Mouse (Mus musculus): ENCODE measurements around the gene Polr2i.
"Not testable (repeated sequence)": the region's sequence is repeated elsewhere in the genome, so short reads cannot be mapped to it uniquely, and the experiment has no call there.

The Polr2i gene

GRCm38 (mm10) chr7:30204380-30204779, 27.4 kb upstream of the Polr2i start:
- DNase-seq (ENCODE audit: low spot score) = no peak

- peak; percentile 82 for DNase-seq (ENCODE audit: low spot score)
Observed at GRCm38 (mm10) chr7:30205383-30205782, 26.4 kb upstream of the Polr2i start.

- not testable (repeated sequence) for DNase-seq (ENCODE audit: low spot score)
Observed at GRCm38 (mm10) chr7:30206364-30206763, 25.4 kb upstream of the Polr2i start.

- no peak for DNase-seq (ENCODE audit: low spot score)
Observed at GRCm38 (mm10) chr7:30211025-30211424, 20.7 kb upstream of the Polr2i start.

GRCm38 (mm10) chr7:30213881-30214280, 17.9 kb upstream of the Polr2i start:
- DNase-seq (ENCODE audit: low spot score) = no peak

- DNase-seq (ENCODE audit: low spot score) = no peak
Observed at GRCm38 (mm10) chr7:30215875-30216274, 15.9 kb upstream of the Polr2i start.

GRCm38 (mm10) chr7:30216723-30217151, 15.0 kb upstream of the Polr2i start:
- DNase-seq (ENCODE audit: low spot score) = peak; percentile 92

- DNase-seq (ENCODE audit: low spot score) = no peak
Observed at GRCm38 (mm10) chr7:30217277-30217676, 14.5 kb upstream of the Polr2i start.

GRCm38 (mm10) chr7:30219293-30220007, 12.3 kb upstream of the Polr2i start:
- peak; percentile 74 for DNase-seq (ENCODE audit: low spot score)

- DNase-seq (ENCODE audit: low spot score) = no peak
Observed at GRCm38 (mm10) chr7:30220008-30220356, 11.8 kb upstream of the Polr2i start.

GRCm38 (mm10) chr7:30221433-30221832, 10.3 kb upstream of the Polr2i start:
- DNase-seq (ENCODE audit: low spot score) = no peak

GRCm38 (mm10) chr7:30222205-30222604, 9.5 kb upstream of the Polr2i start:
- no peak for DNase-seq (ENCODE audit: low spot score)

GRCm38 (mm10) chr7:30224206-30224605, 7.5 kb upstream of the Polr2i start:
- DNase-seq (ENCODE audit: low spot score) = no peak

- no peak for DNase-seq (ENCODE audit: low spot score)
Observed at GRCm38 (mm10) chr7:30231328-30231668, 450 bp upstream of the Polr2i start.

GRCm38 (mm10) chr7:30232631-30233148, 942 bp downstream of the Polr2i start:
- peak; percentile 76 for DNase-seq (ENCODE audit: low spot score)

- DNase-seq (ENCODE audit: low spot score) = no peak
Observed at GRCm38 (mm10) chr7:30233387-30233786, 1.6 kb downstream of the Polr2i start.

- no peak for DNase-seq (ENCODE audit: low spot score)
Observed at GRCm38 (mm10) chr7:30234276-30234858, 2.6 kb downstream of the Polr2i start.

- no peak for DNase-seq (ENCODE audit: low spot score)
Observed at GRCm38 (mm10) chr7:30235091-30235490, 3.3 kb downstream of the Polr2i start.

- no peak for DNase-seq (ENCODE audit: low spot score)
Observed at GRCm38 (mm10) chr7:30235625-30236024, 3.9 kb downstream of the Polr2i start, which contains the start of gene Ovol3. TSS of gene Ovol3 (minus strand) at chr7:30235725.

- DNase-seq (ENCODE audit: low spot score) = not testable (repeated sequence)
Observed at GRCm38 (mm10) chr7:30237374-30237773, 5.6 kb downstream of the Polr2i start.

GRCm38 (mm10) chr7:30251956-30252954, 20.5 kb downstream of the Polr2i start:
- DNase-seq (ENCODE audit: low spot score) = no peak

- DNase-seq (ENCODE audit: low spot score) = no peak
Observed at GRCm38 (mm10) chr7:30265041-30265440, 33.3 kb downstream of the Polr2i start.
